Mouse (Mus musculus): Measurements from ENCODE around the gene Iqch.
"Not testable (repeated sequence)": the region's sequence is repeated elsewhere in the genome, so short reads cannot be mapped to it uniquely, and the experiment has no call there.

Iqch gene

DNA sequence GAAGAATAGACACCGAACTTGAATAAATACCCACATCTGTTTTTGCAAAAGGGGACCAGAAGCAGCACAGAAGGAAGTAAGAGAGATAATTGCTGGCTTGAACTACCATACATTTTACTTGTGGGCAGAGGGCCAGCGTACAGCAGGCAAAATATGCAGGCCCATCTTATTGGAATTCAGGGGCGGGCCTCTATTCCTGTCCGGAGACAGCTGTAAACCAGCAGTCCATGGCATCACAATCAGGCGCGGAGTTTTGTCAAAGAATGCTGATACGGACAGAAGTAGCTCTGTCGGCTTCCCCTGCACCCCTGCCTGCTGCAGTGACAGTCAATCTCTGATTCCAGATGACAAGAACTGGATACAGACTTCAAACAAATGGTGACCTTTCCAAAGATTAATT is 33.5 kb downstream of the Iqch start:
- intact Hi-C loops (cut with DNase I), result no loop called here

DNA sequence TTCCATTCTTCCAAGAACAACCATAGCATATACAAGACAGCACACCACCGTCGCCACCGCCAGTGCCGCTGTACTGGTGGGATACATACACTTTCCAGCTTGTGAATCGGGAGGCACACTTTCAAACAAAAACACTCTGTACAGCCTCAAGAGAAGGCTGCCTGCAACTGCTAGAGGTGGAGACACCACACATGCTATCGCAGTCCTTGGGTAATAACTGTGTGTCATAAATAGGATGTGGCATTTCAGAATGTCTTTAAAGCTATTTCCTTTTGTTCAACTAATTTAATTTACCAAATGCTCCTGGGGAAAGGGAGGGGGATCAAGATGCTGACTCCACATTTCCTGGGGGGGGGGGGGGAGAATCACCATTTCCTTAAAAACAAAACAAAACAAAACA is 34.0 kb downstream of the Iqch start:
- intact Hi-C loops (cut with DNase I), result no loop called here

DNA sequence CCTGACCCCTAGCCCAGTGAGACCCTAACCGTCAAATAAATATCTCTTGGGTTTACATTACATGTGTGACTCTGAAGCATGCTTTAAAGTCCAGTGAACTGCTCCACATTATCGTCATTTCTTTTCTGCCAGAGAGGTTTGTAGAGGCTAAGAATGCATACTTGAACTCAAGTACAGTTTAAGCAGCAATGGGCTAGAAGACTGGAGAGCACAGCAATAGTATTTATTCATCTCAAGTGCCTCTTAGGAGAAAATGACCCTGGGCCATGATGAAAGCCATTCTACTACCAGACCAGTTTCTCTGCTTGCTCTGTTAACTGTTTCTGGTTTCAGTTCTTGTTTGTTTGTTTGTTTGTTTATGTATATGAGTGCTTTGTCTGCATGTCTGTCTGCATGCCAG is 38.9 kb downstream of the Iqch start:
- intact Hi-C loops (cut with DNase I), result no loop called here

DNA sequence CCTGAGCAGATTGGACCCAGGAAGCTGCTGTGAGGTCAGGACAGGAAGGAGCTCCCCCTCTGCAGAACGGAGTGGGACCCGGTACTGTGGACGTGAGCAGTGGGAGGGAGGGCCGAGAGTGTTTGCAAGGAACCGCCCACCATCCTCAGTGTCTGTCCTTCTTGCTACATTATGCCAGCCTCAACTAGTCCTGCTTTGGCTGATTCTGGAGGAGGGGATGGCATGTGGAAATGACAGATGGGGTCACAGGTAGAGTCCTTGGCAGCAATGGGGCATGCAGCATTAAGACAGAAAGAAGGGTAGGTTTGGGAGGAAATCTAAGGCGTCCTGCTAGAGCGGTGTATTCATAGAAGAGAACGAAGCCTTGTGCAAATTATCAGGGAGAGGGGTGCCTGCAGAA is 40.4 kb downstream of the Iqch start:
- intact Hi-C loops (cut with DNase I), result no loop called here

DNA sequence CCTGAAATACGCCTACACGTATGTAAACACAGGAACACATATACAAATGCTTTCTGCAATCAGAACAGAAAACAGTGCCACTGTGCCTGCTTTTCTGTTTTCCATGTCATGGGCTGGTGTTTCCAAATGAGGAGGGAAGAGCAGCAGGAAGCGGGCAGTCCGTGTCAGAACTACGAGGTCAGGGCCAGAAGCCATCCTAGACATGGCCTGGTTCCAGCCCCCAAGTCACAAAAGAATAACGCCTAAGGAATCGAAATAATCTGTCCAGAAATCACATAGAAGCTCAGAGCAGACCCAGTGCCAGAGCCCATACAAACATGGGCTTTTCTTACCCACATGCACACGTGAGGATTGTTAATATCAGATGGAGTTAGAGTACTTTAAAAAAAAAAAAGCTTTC is 45.4 kb downstream of the Iqch start:
- intact Hi-C loops (cut with DNase I), result no loop called here

DNA sequence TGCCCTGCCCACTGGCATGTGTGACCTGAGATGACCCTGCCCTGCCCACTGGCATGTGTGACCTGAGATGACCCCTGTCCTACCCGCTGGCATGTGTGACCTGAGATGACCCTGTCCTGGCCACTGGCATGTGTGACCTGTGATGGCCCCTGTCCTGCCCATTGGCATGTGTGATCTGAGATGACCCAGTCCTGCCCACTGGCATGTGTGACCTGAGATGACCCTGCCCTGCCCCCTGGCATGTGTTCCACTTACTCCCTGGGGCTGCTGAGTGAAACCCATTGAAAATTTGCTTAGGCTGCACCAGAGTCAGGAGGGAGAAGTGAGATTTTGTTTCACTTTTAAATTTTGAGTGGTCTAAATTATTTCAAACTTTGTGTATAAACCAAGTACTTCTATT is 46.0 kb downstream of the Iqch start:
- intact Hi-C loops (cut with DNase I), result no loop called here

DNA sequence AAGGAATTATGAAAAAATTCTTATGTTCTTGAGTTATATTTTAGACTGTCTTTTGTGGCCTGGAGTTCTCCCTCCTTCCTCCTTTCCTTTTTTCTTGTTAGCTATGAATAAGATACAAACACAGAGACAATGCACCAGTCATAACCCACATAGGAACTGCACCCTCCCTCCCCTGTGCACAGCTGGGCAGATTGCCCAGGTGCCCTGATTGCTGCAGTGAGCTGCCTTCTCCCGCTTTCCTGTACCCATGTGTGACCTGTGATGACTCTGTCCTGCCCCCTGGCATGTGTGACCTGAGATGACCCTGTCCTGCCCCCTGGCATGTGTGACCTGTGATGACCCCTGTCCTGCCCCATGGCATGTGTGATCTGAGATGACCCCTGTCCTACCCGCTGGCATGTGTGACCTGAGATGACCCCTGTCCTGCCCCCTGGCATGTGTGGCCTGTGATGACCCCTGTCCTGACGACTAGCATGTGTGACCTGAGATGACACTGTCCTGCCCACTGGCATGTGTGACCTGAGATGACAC is 46.8 kb downstream of the Iqch start:
- intact Hi-C loops (cut with DNase I), result no loop called here

DNA sequence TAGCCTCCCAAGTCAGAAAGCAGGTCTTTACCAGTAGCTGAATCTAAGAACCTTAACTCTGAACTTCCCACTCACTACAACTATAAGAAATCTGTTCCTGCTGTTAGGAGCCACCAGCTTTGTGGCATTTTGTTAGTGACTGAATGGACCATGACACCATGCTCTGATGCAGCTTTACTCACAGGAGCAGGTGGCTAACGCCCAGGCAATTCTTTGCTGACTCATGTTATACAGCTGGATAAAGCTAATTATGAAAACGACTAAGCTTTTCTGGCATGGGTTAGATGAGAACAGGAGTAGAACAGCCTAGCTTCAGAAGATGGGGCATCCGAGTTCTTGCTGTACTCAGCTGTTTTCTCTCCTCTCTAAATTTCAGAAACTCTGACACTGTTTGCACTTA is 48.7 kb downstream of the Iqch start:
- intact Hi-C loops (cut with DNase I), result no loop called here

DNA sequence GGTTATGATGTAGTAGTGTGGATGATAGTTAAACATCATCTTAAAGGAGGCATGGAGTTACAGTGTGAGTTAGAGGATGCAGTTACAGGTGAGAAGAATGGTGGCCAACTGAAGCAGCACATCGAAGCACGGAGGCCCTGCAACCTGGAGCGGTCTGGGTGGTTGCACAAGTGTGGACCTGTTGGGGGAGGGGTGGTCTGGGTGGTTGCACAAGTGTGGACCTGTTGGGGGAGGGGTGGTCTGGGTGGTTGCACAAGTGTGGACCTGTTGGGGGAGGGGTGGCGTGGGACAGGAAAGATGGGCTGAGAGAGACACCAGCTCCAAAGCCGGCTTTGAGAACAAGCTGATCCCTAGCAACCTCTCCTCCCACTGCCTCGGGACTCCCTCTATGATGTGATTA is 51.6 kb downstream of the Iqch start:
- intact Hi-C loops (cut with DNase I), result not testable (repeated sequence)

DNA sequence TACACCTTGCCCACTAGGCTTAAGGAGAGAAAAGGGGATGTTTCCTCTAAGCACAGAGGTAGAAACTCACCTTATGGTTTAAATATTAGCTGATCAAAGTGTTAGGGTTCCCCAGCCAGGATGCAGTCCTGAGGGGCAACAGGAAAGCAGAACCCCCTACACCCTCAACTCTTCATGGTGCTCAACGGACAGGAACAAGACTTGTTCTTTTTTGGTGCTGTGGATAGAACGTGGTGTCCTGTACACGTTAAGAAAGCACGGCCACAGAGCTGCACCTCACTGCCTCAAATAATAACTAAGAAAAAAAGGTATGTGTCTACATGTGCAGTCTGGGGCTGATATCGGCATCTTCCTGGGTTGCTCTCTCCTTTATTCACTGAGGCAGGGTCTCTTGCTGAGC is 53.3 kb downstream of the Iqch start:
- intact Hi-C loops (cut with DNase I), result no loop called here

DNA sequence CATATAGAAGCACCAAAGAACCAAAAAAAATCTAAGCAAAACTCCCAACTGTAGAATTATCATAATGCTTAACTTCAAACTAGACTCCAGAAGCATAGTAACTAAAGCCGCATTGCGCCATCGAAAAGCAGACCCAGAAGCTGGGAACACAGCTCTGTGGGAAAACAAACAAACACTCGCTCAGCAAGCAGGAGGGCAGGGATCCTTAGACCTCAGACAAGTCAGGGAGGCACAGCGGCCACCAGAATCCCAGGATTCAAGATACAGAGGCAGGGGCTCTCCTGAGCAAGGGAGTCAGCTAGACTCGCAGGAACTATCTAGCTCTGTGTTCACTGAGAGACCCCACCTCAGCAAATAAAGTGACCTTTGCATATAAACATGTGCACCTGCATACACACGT is 60.4 kb downstream of the Iqch start:
- intact Hi-C loops (cut with DNase I), result no loop called here

DNA sequence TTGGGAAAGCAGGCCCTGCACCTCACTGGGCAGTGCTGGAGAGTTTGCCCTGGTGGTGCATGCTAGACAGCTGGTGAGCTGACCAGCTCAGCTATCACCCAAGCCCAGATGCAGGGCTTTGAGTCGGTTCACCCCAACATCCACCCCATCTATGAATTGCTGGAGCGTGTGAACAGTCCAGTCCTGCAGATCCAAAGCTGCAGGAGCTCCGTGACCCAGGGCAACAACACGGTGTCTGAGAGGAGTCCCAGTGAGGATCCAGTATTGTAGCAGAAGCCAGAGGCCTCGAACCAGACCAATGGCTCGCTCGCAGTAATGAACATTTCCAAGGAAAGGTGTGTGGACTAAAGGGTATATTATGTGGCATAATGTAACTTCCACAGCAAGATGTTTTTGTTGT is 61.0 kb downstream of the Iqch start:
- intact Hi-C loops (cut with DNase I), result no loop called here

DNA sequence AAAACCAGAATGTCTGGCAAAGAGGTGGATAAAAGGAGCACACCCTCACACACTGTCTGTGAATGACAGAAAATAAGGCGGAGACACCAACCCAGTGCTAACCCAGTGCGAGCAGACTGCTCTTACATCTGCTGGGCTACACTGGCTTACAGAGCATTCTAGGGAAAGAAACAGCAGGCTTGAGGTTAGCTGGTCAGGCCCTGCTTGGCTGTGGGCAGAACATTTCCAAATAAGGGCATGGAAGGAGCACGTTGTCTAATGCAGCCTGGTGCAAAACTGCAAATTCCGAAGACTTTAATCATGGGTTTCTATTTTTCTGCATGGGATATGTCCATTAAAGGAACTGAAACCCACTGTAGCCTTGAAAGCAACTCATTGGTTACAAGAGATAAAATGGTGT is 64.8 kb downstream of the Iqch start:
- intact Hi-C loops (cut with DNase I), result no loop called here

DNA sequence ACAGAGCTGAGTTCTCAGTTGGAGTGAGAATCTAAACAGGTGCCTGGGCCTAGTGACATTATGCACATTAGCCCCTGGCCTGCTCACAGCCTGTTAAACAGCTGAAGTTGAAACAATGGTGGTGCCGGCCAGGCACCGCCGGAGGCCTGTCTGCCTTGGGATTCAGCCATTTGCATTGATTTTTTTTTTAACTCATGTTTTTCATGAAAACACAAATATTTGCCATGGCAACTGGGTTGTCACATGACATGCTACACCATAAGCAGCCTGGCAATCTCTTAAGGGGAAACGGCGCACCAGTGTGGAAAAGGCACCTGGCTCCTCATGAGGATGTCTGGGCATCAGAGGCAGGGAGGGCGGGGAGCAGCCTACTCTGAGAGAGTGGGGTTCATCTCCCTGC is 67.3 kb downstream of the Iqch start:
- intact Hi-C loops (cut with DNase I), result no loop called here

DNA sequence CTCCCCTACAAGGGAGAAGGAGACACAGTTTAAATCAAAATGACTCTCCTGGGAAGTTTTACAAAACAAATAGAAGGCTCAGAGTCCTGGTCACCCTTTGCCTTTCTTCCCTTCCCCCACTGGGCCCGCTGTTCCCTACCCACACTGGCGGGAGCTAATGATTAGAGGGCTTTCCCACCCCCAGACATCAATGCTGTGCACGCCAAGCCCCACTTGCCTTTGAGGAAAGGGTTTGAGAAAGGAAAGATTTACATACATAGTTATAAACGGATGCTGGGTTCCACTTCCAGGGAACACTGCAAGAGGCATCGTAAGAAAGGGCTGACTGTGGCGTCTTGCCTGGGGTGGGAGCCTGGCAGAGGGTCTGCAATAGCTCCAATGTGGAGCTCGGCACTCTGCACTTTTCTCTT is 67.9 kb downstream of the Iqch start:
- intact Hi-C loops (cut with DNase I), result no loop called here

DNA sequence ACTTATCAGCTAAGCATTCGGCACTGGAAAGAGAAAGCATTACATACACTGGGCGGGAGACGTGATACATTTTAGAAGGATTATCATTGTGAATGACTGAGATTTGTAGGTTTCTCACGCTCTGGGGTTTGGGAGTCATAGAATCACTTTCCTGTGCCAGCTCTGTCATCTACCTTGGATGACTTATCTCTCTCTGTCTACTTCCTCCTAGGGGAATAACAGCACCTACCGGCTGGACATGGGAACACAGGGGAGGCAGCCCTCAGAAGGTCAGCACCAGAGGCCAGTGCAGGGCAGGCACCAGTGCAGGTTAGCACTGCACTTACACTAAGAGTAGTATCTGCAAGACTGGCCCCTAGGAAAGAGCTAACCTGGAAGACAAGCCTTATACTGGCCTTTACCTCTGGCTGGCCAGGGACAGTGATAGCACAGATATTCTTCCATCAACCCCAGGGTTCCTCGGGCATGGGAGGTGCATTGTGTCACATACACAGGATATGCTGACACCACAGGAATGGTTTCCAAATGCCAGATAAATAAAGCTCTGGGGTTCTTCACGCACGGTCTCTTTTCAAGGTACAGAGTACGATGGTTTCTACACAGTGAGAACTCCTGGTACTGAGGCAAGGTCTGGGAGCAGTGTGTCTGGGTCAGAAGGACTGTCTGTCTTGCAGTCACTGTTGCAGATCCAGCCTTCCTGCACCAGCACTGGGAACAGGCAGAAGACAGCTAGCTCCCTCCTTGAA is 69.2 kb downstream of the Iqch start:
- intact Hi-C loops (cut with DNase I), result no loop called here

DNA sequence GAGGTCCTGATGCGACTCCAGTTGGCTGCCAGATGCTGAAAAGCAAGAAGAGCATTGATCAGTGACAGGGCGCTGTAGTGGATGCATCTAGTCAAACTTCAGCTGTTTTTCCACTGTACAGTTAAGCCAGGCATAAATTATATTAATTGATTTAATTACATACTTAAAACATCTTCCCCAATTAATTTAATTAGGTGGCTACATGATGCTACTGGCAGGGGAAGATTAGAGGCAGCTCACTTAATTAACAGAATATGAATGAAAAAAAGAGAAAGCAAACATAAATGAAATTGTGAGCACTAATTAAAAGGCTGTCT is 78.4 kb downstream of the Iqch start:
- intact Hi-C loops (cut with DNase I), result no loop called here

DNA sequence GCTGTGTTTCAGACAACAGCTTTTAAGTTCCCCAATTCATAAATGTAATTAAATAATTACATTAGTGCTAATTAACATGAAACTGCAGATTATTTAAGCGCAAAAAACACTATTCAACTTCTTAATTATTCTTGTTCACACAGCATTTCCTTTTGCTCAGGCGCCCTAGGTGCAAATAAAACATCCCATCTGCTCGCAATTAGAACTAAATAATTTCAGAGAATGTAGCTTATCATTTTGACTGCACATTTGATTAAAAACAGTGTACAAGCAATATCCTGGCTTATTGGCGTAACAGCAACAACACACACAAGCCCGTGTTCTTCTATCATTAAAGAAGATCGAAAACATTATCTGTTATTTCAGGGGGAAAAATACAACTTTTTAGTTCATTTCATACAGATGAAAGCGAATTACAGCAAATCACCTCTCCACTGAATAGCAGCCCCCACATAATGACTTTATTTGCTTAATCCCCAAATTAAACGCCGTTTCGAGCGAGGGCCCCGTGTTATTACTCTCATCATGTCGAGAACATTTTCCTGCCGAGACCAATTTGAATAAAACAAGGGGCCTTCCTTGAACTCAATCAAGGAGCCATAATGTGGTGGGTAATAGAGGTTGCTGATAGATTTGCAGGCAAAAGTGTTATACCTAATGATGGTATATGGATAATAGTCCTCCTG is 78.9 kb downstream of the Iqch start:
- intact Hi-C loops (cut with DNase I), result no loop called here

DNA sequence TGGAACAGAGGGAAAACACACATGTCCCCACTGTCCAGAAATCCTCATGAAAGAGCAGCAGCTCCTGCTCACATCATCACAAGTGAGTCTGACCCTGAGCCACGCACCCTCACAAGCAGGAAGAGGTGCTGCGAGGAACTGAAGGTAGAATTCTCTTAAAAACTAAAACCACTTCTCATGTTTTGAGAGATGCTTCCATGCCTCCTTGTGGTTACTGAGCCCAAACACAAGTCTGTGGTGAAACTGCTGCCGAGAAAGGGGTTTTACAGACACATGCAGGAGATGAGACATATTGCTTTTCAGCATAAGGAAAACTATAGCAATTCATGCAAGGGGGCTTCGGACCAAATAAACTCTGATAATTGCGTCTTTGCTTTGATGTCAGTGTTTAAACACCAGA is 89.4 kb downstream of the Iqch start:
- intact Hi-C loops (cut with DNase I), result no loop called here

DNA sequence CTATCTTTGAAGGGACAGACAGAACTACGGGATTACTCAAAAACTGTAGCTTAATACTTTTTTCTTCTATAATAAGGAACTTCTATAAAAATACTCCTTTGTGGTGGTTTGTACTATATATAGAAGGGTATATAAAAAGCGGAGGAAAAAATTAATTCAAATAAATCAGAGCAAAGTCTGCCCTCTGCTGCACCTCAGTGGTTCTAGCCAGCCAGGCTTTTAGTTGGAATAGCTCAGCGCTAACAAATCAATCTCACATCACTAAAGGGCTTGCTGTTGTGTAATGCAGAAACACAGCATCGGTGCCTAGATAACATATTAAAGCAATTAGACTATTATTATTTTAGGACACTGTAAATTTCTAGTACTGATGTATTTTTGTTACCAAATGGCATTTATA is 91.3 kb downstream of the Iqch start:
- intact Hi-C loops (cut with DNase I), result no loop called here

DNA sequence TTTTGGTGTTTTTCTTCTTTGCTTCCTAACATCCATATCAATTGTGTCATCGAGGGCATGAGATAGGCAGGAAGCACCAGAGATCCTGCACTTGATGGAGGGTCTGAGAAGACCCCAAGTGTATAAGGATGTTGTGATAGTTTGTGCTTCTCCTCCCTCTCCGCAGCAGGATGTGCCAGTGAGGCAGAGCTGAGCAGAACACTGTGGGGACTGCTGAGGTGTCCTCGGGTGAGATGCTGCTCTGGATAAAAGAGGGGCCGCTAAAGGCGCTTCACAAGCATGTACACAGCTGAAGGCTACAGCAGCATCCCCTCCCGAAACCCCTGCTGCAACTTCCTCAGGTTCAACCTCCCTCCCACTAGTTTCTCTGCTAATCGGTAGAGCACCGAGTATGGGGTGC is 95.2 kb downstream of the Iqch start:
- intact Hi-C loops (cut with DNase I), result no loop called here

DNA sequence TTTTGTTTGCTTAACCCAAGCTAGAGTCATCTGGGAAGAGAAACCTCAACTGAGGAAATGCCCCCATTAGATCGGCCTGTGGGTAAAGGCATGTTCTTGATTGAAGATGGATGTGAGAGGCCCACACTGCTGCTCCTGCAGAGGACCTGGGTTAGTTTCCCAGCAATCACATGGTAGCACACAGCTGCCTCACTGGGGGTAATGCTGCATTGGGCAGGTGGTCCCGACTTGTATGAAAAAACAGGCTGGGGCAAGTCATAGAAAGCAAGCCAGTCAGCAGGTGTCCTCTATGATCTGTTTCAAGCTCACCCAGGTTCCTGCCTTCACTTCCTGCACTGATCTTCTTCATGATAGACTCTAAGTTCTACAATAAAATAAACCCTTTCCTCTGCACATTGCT is 98.4 kb downstream of the Iqch start:
- intact Hi-C loops (cut with DNase I), result no loop called here

DNA sequence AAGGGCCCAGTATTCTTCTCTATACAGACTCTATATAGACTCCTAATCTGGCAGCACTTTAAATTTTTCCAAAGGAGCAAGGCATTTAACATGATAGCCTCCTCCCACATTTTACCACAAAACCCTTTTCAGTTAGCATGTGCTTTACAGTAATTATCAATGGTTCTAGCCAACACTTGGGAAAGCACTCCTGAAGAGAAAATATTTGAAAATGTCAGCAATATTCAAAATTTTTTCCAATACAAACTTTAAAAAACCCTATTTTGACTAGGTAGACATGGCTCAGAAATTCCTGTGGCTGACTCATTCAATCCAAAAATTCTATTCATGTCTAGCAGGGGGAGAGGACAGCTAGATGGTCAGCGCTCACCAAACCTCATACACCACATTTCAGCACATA is 100.8 kb downstream of the Iqch start:
- intact Hi-C loops (cut with DNase I), result no loop called here

Measured in adrenal gland (tissue).